Mouse (Mus musculus): Measurements from ENCODE around the gene Slc5a2.

Slc5a2 gene

GRCm38 (mm10) chr7:128265411-128265810 is at the start of gene Slc5a2:
TSS of gene Slc5a2 (plus strand) at chr7:128265657.
- in situ Hi-C loops (cut with MboI; ENCODE audit: low sequenced_read_pairs) = no loop called here

GRCm38 (mm10) chr7:128219952-128220351 is 45.5 kb upstream of the Slc5a2 start:
- in situ Hi-C loops (cut with MboI; ENCODE audit: low sequenced_read_pairs) = no loop called here

GRCm38 (mm10) chr7:128220936-128221335 is 44.5 kb upstream of the Slc5a2 start:
- in situ Hi-C loops (cut with MboI; ENCODE audit: low sequenced_read_pairs) = no loop called here

- in situ Hi-C loops (cut with MboI; ENCODE audit: low sequenced_read_pairs) = no loop called here
These were observed 33.7 kb upstream of the Slc5a2 start for GRCm38 (mm10) chr7:128231741-128232140.

GRCm38 (mm10) chr7:128234796-128235195 is 30.7 kb upstream of the Slc5a2 start:
- in situ Hi-C loops (cut with MboI; ENCODE audit: low sequenced_read_pairs) = no loop called here

GRCm38 (mm10) chr7:128235481-128235880 is 30.0 kb upstream of the Slc5a2 start:
- in situ Hi-C loops (cut with MboI; ENCODE audit: low sequenced_read_pairs) = no loop called here

- in situ Hi-C loops (cut with MboI; ENCODE audit: low sequenced_read_pairs) = no loop called here
These were observed 29.0 kb upstream of the Slc5a2 start for GRCm38 (mm10) chr7:128236426-128236825.

- in situ Hi-C loops (cut with MboI; ENCODE audit: low sequenced_read_pairs) = no loop called here
These were observed 28.4 kb upstream of the Slc5a2 start, which contains the start of gene Armc5 for GRCm38 (mm10) chr7:128236856-128237592. TSS of gene Armc5 (plus strand) at chr7:128237342.

GRCm38 (mm10) chr7:128237593-128237926 is 27.9 kb upstream of the Slc5a2 start:
- in situ Hi-C loops (cut with MboI; ENCODE audit: low sequenced_read_pairs) = no loop called here

GRCm38 (mm10) chr7:128237927-128238778 is 27.3 kb upstream of the Slc5a2 start, which contains the start of gene 9130023H24Rik:
TSS of gene 9130023H24Rik (minus strand) at chr7:128238031.
- in situ Hi-C loops (cut with MboI; ENCODE audit: low sequenced_read_pairs) = no loop called here

- in situ Hi-C loops (cut with MboI; ENCODE audit: low sequenced_read_pairs) = no loop called here
These were observed 26.5 kb upstream of the Slc5a2 start for GRCm38 (mm10) chr7:128238991-128239390.

GRCm38 (mm10) chr7:128240131-128240784 is 25.2 kb upstream of the Slc5a2 start:
- in situ Hi-C loops (cut with MboI; ENCODE audit: low sequenced_read_pairs) = loop anchor here (10.0 kb wide), 1 partner anchor 115 kb away; no protein-coding TSS in a partner anchor

- in situ Hi-C loops (cut with MboI; ENCODE audit: low sequenced_read_pairs) = loop anchor here (10.0 kb wide), 1 partner anchor 112 kb away; no protein-coding TSS in a partner anchor
These were observed 23.1 kb upstream of the Slc5a2 start for GRCm38 (mm10) chr7:128242331-128242730.

- in situ Hi-C loops (cut with MboI; ENCODE audit: low sequenced_read_pairs) = loop anchor here (10.0 kb wide), 1 partner anchor 111 kb away; no protein-coding TSS in a partner anchor
These were observed 21.5 kb upstream of the Slc5a2 start for GRCm38 (mm10) chr7:128243921-128244320.

- in situ Hi-C loops (cut with MboI; ENCODE audit: low sequenced_read_pairs) = loop anchor here (10.0 kb wide), 1 partner anchor 110 kb away; no protein-coding TSS in a partner anchor
These were observed 20.9 kb upstream of the Slc5a2 start for GRCm38 (mm10) chr7:128244410-128245025.

- in situ Hi-C loops (cut with MboI; ENCODE audit: low sequenced_read_pairs) = loop anchor here (10.0 kb wide), 1 partner anchor 109 kb away; no protein-coding TSS in a partner anchor
These were observed 19.9 kb upstream of the Slc5a2 start for GRCm38 (mm10) chr7:128245547-128245946.

- in situ Hi-C loops (cut with MboI; ENCODE audit: low sequenced_read_pairs) = loop anchor here (10.0 kb wide), 1 partner anchor 108 kb away; no protein-coding TSS in a partner anchor
These were observed 18.7 kb upstream of the Slc5a2 start, which contains the start of gene Tgfb1i1 for GRCm38 (mm10) chr7:128246496-128247391. TSS of gene Tgfb1i1 (plus strand) at chr7:128246812.

GRCm38 (mm10) chr7:128247443-128247842 is 18.0 kb upstream of the Slc5a2 start:
- in situ Hi-C loops (cut with MboI; ENCODE audit: low sequenced_read_pairs) = loop anchor here (10.0 kb wide), 1 partner anchor 107 kb away; no protein-coding TSS in a partner anchor

Measured in CH12F3 (cell line).